10 mouse cellular contexts compared by ENCODE assay signal in genomic region chr9:108136225-108136624, GRCm38 (mm10). TPM values are rescaled to one million over a fixed set of nuclear protein-coding genes. Genes with fewer than 3 reads are reported as not detected.
DNase-seq lines count a peak whose midpoint lies in the region; ATAC-seq and TF ChIP-seq lines count a peak whose summit lies in the region.
"Had no signal": no experiment of that assay in that cellular context is flagged by ENCODE, and none has a peak within 500 bp of the region (broad histone marks: within the 10 kb centered on the region; RNA-seq: fewer than 3 reads in every experiment).

No protein-coding gene starts in this region.

- TF ChIP-seq EP300 in lung, postnatal 0 days (IDR thresholded peaks at IDR 0.05): 0 out of 2 replicates have a peak, but pooled peaks have one; percentile 16

- WGBS in intestine, embryonic 14.5 days: 32% methylated on average over 1 of the region's 1 CpGs
- 57% methylated on average over 1 of the region's 1 CpGs for WGBS in intestine, embryonic 15.5 days
- 36% methylated on average over 1 of the region's 1 CpGs for WGBS in lung, postnatal 0 days

- no peaks in the 10 kb centered on the region for H3K36me3 ChIP-seq in intestine, embryonic 14.5 days (ENCODE audit: control insufficient read depth, insufficient read depth, low read length)
- no peaks in the 10 kb centered on the region for H3K36me3 ChIP-seq in intestine, embryonic 15.5 days
- H3K36me3 ChIP-seq in E14TG2a.4 (ENCODE audit: insufficient read depth, low read length): no peaks in the 10 kb centered on the region
- no peaks in the 10 kb centered on the region for H3K36me3 ChIP-seq in lung, postnatal 0 days (ENCODE audit: insufficient read depth, low read length)
- H3K36me3 ChIP-seq: embryonic facial prominence, embryonic 12.5 days; liver, embryonic 15.5 days had no signal

- no peak for ATAC-seq in intestine, embryonic 14.5 days (replicated peaks; ENCODE audit: low FRiP score, low TSS enrichment, low read depth)
- ATAC-seq in intestine, embryonic 15.5 days: no peak
- peak; percentile 53 for ATAC-seq in lung, postnatal 0 days

- DNase-seq in intestine, embryonic 14.5 days (ENCODE audit: low spot score): peak; percentile 67
- DNase-seq in c-Kit-positive CD71-positive TER-119-negative erythroid progenitor cells, embryonic 14.5 days (ENCODE audit: low read depth): peak; percentile 31
- peak; percentile 59 for DNase-seq in lung, postnatal 0 days (ENCODE audit: low spot score)
- no peak for DNase-seq in right cerebral cortex, postnatal 4 days
- DNase-seq in layer of hippocampus, postnatal 10 days (ENCODE audit: low spot score in 2 of 2): no peak
- DNase-seq in gastrocnemius, postnatal 25 days: no peak

- no peak overlapping the region for H3K4me3 ChIP-seq in intestine, embryonic 14.5 days (ENCODE audit: low read depth, low read length)
- no peak overlapping the region for H3K4me3 ChIP-seq in intestine, embryonic 15.5 days (replicated peaks)
- no peak overlapping the region for H3K4me3 ChIP-seq in E14TG2a.4 (replicated peaks; ENCODE audit: low read length)
- no peak overlapping the region for H3K4me3 ChIP-seq in lung, postnatal 0 days (ENCODE audit: low read depth, low read length)
- H3K4me3 ChIP-seq: embryonic facial prominence, embryonic 12.5 days; liver, embryonic 15.5 days had no signal

- TF ChIP-seq CTCF in E14TG2a.4 (conservative IDR thresholded peaks at IDR 0.05; ENCODE audit: low read length): peak; percentile 69
- peak; percentile 68 for TF ChIP-seq CTCF in lung, postnatal 0 days (IDR thresholded peaks at IDR 0.05)

- H3K27ac ChIP-seq in intestine, embryonic 14.5 days (ENCODE audit: low read depth): no peak overlapping the region
- H3K27ac ChIP-seq in intestine, embryonic 15.5 days: no peak overlapping the region
- H3K27ac ChIP-seq in lung, postnatal 0 days (ENCODE audit: low read length): no peak overlapping the region
- H3K27ac ChIP-seq: embryonic facial prominence, embryonic 12.5 days; liver, embryonic 15.5 days had no signal

- H3K9me3 ChIP-seq in intestine, embryonic 14.5 days (ENCODE audit: control insufficient read depth, low read length): no peaks in the 10 kb centered on the region
- H3K9me3 ChIP-seq in intestine, embryonic 15.5 days: no peaks in the 10 kb centered on the region
- H3K9me3 ChIP-seq in E14TG2a.4 (ENCODE audit: low read length): no peaks in the 10 kb centered on the region
- no peaks in the 10 kb centered on the region for H3K9me3 ChIP-seq in lung, postnatal 0 days (ENCODE audit: low read length)
- H3K9me3 ChIP-seq: embryonic facial prominence, embryonic 12.5 days; liver, embryonic 15.5 days had no signal

- no peaks in the 10 kb centered on the region for H3K27me3 ChIP-seq in intestine, embryonic 14.5 days (replicated peaks; ENCODE audit: control insufficient read depth, insufficient read depth, low read length)
- H3K27me3 ChIP-seq in intestine, embryonic 15.5 days (replicated peaks): no peaks in the 10 kb centered on the region
- H3K27me3 ChIP-seq in E14TG2a.4 (ENCODE audit: insufficient read depth, low read length): peaks cover 25% of the 10 kb centered on the region
- no peaks in the 10 kb centered on the region for H3K27me3 ChIP-seq in lung, postnatal 0 days (replicated peaks; ENCODE audit: insufficient read depth, low read length)
- H3K27me3 ChIP-seq: embryonic facial prominence, embryonic 12.5 days had no signal

- no peak overlapping the region for H3K9ac ChIP-seq in intestine, embryonic 14.5 days (ENCODE audit: low read length)
- no peak overlapping the region for H3K9ac ChIP-seq in intestine, embryonic 15.5 days
- no peak overlapping the region for H3K9ac ChIP-seq in lung, postnatal 0 days (replicated peaks; ENCODE audit: low read depth)
- H3K9ac ChIP-seq: embryonic facial prominence, embryonic 12.5 days; liver, embryonic 15.5 days had no signal

- H3K4me1 ChIP-seq in intestine, embryonic 14.5 days (replicated peaks; ENCODE audit: control insufficient read depth, insufficient read depth, low read length): 0 out of 2 replicates have a peak, but pooled peaks cover 7% of the 10 kb centered on the region
- 0 out of 2 replicates have a peak, but pooled peaks cover 4% of the 10 kb centered on the region for H3K4me1 ChIP-seq in intestine, embryonic 15.5 days (replicated peaks)
- H3K4me1 ChIP-seq in E14TG2a.4 (replicated peaks; ENCODE audit: low read depth, low read length): peaks cover 29% of the 10 kb centered on the region
- no peaks in the 10 kb centered on the region for H3K4me1 ChIP-seq in lung, postnatal 0 days (ENCODE audit: insufficient read depth, low read depth, low read length)
- H3K4me1 ChIP-seq: liver, embryonic 15.5 days had no signal

- H3K4me2 ChIP-seq in intestine, embryonic 14.5 days (ENCODE audit: low read length): no peak overlapping the region
- no peak overlapping the region for H3K4me2 ChIP-seq in intestine, embryonic 15.5 days (replicated peaks)
- no peak overlapping the region for H3K4me2 ChIP-seq in lung, postnatal 0 days (replicated peaks; ENCODE audit: low read depth, low read length)
- H3K4me2 ChIP-seq: embryonic facial prominence, embryonic 12.5 days; liver, embryonic 15.5 days had no signal

RNA-seq across cellular contexts. Expression of gene Apeh, which starts 41.8 kb away (rescaled TPM):
- 57.7 and 61.1 TPM in 2 replicates for polyA plus RNA-seq in intestine, embryonic 14.5 days (2014; fragmentation: Nextera tagmentation; extraction: Ambion mirVana)
- polyA plus RNA-seq in intestine, embryonic 15.5 days (2015; fragmentation: Nextera tagmentation; extraction: Ambion mirVana): 76.5 and 96.8 TPM in 2 replicates
- polyA plus RNA-seq in lung, postnatal 0 days (2015; fragmentation: Nextera tagmentation; extraction: Ambion mirVana): 29.3 and 34.6 TPM in 2 replicates
- total RNA-seq in layer of hippocampus, postnatal 10 days (2021): 10 to 100 TPM; 41.0 to 46.7 TPM
- total RNA-seq in gastrocnemius, postnatal 25 days (2021): 10 to 100 TPM; 32.9 to 34.4 TPM

RNA-seq across cellular contexts. Expression of gene Rnf123, which starts 53.1 kb away (rescaled TPM):
- polyA plus RNA-seq in intestine, embryonic 14.5 days (2014; fragmentation: Nextera tagmentation; extraction: Ambion mirVana): 30.7 and 33.2 TPM in 2 replicates
- polyA plus RNA-seq in intestine, embryonic 15.5 days (2015; fragmentation: Nextera tagmentation; extraction: Ambion mirVana): 18.6 and 23.7 TPM in 2 replicates
- polyA plus RNA-seq in lung, postnatal 0 days (2015; fragmentation: Nextera tagmentation; extraction: Ambion mirVana): 19.7 and 20.4 TPM in 2 replicates
- total RNA-seq in layer of hippocampus, postnatal 10 days (2021): 10 to 100 TPM; 82.4 to 90.0 TPM
- 100 to 1,000 TPM; 163 to 169 TPM for total RNA-seq in gastrocnemius, postnatal 25 days (2021)

RNA-seq across cellular contexts. Expression of gene Bsn, which starts 54.0 kb away (rescaled TPM):
- 4.1 and 4.6 TPM in 2 replicates for polyA plus RNA-seq in intestine, embryonic 14.5 days (2014; fragmentation: Nextera tagmentation; extraction: Ambion mirVana)
- polyA plus RNA-seq in intestine, embryonic 15.5 days (2015; fragmentation: Nextera tagmentation; extraction: Ambion mirVana): 4.7 and 4.9 TPM in 2 replicates
- 0.06 and 0.12 TPM in 2 replicates for polyA plus RNA-seq in lung, postnatal 0 days (2015; fragmentation: Nextera tagmentation; extraction: Ambion mirVana)
- 100 to 1,000 TPM; 129 to 137 TPM for total RNA-seq in layer of hippocampus, postnatal 10 days (2021)
- under 1 TPM; 0.05 to 0.08 TPM for total RNA-seq in gastrocnemius, postnatal 25 days (2021)

RNA-seq across cellular contexts. Expression of gene Mst1, which starts 56.0 kb away (rescaled TPM):
- 0.17 and 0.78 TPM in 2 replicates for polyA plus RNA-seq in intestine, embryonic 14.5 days (2014; fragmentation: Nextera tagmentation; extraction: Ambion mirVana)
- 0.98 and 2.2 TPM in 2 replicates for polyA plus RNA-seq in intestine, embryonic 15.5 days (2015; fragmentation: Nextera tagmentation; extraction: Ambion mirVana)
- polyA plus RNA-seq in lung, postnatal 0 days (2015; fragmentation: Nextera tagmentation; extraction: Ambion mirVana): 0.62 and 1.1 TPM in 2 replicates
- not detected for total RNA-seq in layer of hippocampus, postnatal 10 days (2021)
- not detected for total RNA-seq in gastrocnemius, postnatal 25 days (2021)

Comparison
In these comparisons a context has a peak if more than half of its experiments do, and no peak if none do; other contexts are left out.
1. DNase-seq: peak in intestine, embryonic 14.5 days (single experiment), c-Kit-positive CD71-positive TER-119-negative erythroid progenitor cells, embryonic 14.5 days (single experiment) and lung, postnatal 0 days (single experiment); none in right cerebral cortex, postnatal 4 days (single experiment), layer of hippocampus, postnatal 10 days (0 of 2) and gastrocnemius, postnatal 25 days (single experiment).